Mouse (Mus musculus): Measurements from ENCODE around the gene Mgat5.

Gene Mgat5

GRCm38 (mm10) chr1:127347878-127348620 lies 143.2 kb downstream of the Mgat5 start:
- DNase-seq, result no peak

DNA sequence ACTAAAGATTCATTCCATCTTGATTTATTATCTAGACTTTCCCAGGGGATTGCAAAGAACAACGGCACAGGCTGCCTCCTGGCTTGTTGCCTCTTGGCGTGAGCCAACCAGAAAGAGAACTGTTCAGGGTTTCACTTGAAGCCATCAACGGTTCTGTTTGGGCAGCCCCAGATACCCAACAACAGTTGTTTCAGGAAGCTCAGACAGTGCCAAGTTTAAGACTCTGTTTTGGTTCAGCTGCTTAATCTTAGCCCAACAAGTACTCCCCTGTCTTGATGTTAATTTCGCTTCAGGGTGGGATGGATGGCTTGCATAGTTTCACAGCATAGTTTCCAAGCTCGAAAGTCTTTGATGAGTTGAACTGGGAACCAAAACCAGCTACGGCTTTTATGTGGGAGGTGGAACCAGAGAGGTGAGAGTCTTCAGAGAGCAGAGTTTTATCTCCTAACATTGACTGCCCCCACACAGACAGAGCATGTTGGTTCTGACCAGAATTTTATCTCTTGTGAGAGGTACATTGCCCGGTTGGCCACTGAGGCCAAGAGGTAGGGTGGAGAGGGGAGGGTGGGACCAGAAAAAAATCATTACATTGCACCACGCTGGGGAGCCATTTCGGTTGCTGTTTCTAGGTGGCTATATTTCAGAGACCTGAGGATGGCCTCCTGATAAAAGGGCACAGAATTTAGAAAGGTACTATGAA lies 144.0 kb downstream of the Mgat5 start:
- no peak for DNase-seq

GRCm38 (mm10) chr1:127351380-127352057 lies 146.7 kb downstream of the Mgat5 start:
- no peak for DNase-seq

DNA sequence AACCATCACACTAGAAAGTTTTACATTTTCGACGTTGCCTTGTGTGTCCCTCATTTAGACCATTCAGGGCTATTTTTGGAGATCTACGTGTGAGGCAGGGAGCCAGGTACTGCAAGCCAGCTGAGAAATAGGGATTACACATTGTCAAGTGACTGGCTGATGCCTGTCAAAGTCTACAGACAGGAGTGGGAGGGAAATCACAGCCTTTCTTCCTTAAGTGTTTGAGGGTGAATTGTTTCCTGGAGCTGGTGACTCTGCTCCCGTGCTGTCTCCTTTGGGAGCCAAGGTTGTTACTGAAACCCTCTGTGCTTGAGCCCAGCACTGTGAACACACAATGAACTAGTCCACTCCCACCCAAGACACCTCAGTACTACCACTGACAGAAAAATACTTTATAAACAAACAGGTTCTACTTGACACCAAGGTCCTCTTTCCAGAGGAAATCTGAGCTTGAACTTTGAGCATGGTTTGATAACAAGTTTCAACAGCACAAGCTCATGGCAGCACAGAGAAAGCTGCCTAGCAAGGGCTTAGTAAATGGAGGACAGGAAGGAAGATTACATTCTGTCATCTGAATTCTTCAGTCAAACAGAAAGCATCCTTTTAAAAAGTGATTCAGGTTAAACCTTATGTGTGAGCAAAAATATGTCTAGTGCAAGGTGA lies 147.4 kb downstream of the Mgat5 start:
- no peak for DNase-seq

GRCm38 (mm10) chr1:127353408-127353807 lies 148.6 kb downstream of the Mgat5 start:
- DNase-seq, result no peak

DNA sequence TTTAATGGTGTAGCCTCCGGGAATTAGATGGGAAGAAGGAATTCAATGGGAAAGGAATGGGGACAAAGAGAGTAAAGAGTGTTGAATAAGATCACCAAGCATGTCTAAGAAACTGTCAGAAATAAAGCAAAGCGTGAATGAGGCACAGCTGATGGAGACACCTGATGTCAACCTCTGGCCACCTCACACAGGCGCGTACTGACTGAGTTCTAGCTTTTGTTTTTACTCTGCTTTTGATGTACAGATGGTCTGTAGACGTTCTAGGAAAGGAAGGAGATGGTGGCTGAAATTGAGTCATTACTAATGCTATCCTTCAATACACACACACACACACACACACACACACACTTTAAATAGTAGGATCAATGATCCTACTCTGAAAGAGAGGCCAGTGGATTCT lies 149.3 kb downstream of the Mgat5 start:
- DNase-seq, result no peak

- DNase-seq, result no peak
These were observed 150.2 kb downstream of the Mgat5 start for GRCm38 (mm10) chr1:127355034-127355433.

GRCm38 (mm10) chr1:127363638-127364037 lies 158.8 kb downstream of the Mgat5 start:
- DNase-seq, result peak; percentile 11

DNA sequence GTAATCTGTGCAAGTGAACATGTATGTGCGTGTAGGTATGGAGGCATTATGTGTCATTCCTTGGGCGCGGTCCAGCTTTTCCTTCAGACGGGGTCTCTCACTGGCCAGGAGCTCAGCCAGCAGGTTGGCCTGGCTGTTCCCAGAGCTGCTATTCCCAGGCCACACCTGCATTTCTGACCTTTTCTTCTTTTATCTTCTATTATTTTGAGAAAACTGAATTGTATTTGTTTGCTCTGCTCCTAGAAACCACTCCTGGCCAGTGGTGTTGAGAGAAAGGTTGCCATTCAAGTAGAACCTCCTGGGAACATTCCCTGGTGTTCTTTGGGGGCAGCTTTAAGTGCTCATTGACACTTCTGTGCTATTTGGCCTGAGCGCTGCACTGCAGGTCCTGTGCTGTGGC lies 160.9 kb downstream of the Mgat5 start:
- DNase-seq, result no peak

GRCm38 (mm10) chr1:127366111-127366510 lies 161.3 kb downstream of the Mgat5 start:
- DNase-seq, result no peak

- DNase-seq, result no peak
These were observed 163.7 kb downstream of the Mgat5 start for GRCm38 (mm10) chr1:127368513-127368912.

DNA sequence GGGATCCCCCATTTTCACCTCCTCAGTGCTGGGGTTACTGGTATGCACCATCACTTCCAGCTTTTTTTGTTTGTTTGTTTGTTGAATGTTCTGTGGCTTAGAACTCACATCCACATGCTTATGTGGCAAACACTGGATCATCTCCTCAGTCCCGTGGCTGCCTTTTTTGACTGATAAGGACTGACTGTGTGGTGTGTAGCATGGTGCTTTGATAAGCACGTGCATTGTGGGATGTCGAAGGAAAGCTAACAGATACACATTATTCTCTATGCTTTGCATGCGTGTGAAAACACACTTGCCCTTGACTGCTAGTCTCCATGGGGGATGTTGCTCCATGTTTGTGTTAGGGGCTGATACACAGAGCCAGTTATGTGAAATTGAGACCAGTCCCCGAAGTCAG lies 164.7 kb downstream of the Mgat5 start:
- no peak for DNase-seq

DNA sequence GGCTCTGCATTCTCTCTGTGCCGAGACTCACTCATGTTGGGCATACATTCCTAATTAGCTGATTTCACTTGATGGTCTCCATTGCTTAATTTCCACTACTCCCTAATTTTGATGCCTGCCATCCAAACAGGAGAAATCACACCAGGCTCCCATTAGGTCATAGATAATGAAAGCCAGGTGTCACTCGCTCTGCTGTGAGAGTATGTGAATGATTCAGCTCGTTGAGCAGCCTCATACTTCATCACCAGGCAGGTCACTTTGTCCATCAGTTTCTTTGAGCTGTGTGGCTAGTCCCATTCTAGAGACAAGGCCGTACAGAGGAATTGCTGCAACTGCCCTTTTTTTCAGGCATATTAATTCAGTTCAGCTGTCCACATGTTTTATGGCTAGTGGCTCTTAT lies 167.3 kb downstream of the Mgat5 start:
- no peak for DNase-seq

- no peak for DNase-seq
These were observed 168.7 kb downstream of the Mgat5 start for GRCm38 (mm10) chr1:127373559-127373958.

- no peak for DNase-seq
These were observed 169.3 kb downstream of the Mgat5 start for GRCm38 (mm10) chr1:127374157-127374556.

GRCm38 (mm10) chr1:127380140-127380539 lies 175.3 kb downstream of the Mgat5 start:
- no peak for DNase-seq

DNA sequence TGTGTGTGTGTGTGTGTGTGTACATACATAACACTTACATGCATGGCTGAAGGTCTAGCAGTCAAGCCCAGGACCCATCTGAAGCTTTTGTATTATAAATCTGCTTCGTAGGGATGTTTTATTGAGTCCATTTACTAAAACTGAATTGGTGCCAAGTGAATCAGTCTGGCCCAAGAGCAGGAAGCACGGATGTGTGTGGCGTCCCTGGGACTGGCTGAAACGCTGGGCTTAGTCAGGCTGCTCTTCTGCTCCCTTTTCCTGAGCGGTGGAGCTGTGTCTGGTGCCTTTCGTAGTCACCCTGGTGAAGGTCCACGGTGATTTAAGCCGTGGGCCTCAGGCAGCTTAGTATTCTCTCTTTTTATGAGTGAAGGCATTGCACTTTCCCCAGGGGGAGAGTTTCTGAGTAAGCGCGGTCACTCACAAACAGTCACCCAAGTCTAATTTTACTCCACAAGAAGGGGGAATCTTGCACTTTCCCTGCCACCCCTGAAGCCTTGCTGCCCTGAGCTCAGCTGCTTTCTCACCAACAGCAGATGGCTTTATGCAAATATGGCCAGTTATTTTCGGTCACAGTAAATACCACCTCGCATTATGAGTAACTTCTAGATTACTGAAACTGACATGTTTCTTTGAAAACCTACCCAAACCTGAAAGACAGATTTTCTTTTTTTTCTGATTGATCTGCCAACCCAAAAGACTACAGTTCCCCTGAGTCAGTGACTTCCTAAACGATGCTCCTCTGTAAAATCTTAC lies 176.1 kb downstream of the Mgat5 start:
- no peak for DNase-seq

- DNase-seq, result no peak
These were observed 178.3 kb downstream of the Mgat5 start for GRCm38 (mm10) chr1:127383071-127383470.

- DNase-seq, result no peak
These were observed 182.4 kb downstream of the Mgat5 start for GRCm38 (mm10) chr1:127387226-127387625.

- no peak for DNase-seq
These were observed 182.8 kb downstream of the Mgat5 start for GRCm38 (mm10) chr1:127387661-127388060.

DNA sequence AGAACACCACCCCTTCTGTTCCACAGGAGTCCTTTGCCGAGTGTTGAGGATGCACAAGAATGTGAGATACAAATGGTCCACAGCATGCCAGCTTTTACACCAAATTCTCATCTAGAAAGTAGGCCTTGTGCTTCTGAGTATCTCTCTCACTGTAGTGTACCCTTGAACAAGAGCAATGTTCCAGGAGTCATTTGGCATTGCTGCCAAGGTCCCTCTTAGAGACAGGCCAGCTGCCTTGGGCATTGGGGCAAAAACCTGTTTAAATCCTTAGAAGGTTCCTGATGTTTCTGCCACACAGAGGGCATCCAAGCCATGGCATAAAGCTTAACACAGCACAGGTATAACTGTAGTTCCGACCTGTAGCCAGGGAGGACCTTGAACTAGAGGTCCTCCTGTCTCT lies 189.9 kb downstream of the Mgat5 start:
- no peak for DNase-seq

- DNase-seq, result no peak
These were observed 190.9 kb downstream of the Mgat5 start for GRCm38 (mm10) chr1:127395724-127396123.
